Mouse (Mus musculus) kidney, adult 2 months (tissue): ENCODE results near the gene Mtmr6. TPM values are rescaled to one million over a fixed set of nuclear protein-coding genes. Genes with fewer than 3 reads are reported as not detected.

Experiments
- DNase-seq: peaks from one replicate; pipeline ENCODE4 v3.0.0; 2021
- H3K27ac ChIP-seq: fragments of 200-500 bp; 2 replicates; pipeline ENCODE4 v1.5.1; 2012; ENCODE audit warnings: low read depth, low read length, control low read depth, inconsistent platforms; ENCODE audit not compliant: insufficient read depth
- H3K27me3 ChIP-seq: fragments of 200-500 bp; replicated peaks from 2 replicates; pipeline ENCODE4 v1.6.1; 2012; ENCODE audit warnings: mild to moderate bottlenecking, moderate library complexity, low read length, inconsistent platforms; ENCODE audit not compliant: control insufficient read depth, insufficient read depth
- H3K36me3 ChIP-seq: fragments of 200-500 bp; 2 replicates; pipeline ENCODE4 v1.6.1; 2012; ENCODE audit warnings: mild to moderate bottlenecking, moderate library complexity, low read length, inconsistent platforms; ENCODE audit not compliant: control insufficient read depth, insufficient read depth
- H3K4me1 ChIP-seq: fragments of 200-500 bp; 2 replicates; pipeline ENCODE4 v1.6.1; 2011; ENCODE audit warnings: low read length; ENCODE audit not compliant: control insufficient read depth, insufficient read depth
- H3K4me3 ChIP-seq: fragments of 200-500 bp; 2 replicates; pipeline ENCODE4 v1.5.1; 2011; ENCODE audit warnings: mild to moderate bottlenecking, low read depth, low read length, control low read depth; ENCODE audit not compliant: insufficient read depth
- CTCF ChIP-seq: fragments of 200-500 bp; conservative IDR thresholded peaks from 2 replicates; pipeline ENCODE4 v1.5.1; 2011; ENCODE audit warnings: low read depth, mild to moderate bottlenecking, control low read depth, low read length, moderate library complexity, mixed read lengths; ENCODE audit not compliant: insufficient read depth, insufficient read length
- POLR2A ChIP-seq: fragments of 200-500 bp; IDR thresholded peaks from one replicate; pipeline ENCODE4 v1.6.1; 2011; ENCODE audit warnings: low read depth, low read length, control low read depth
- WGBS: fragments of 180-500 bp; shearing (Covaris S2); methylation state at CpG from one replicate; pipeline ENCODE4 v1.1.7; 2018; 5-methylcytosine and 5-hydroxymethylcytosine counted together
- polyA plus RNA-seq: library from polyadenylated mRNA; depleted of rRNA; stranded (reverse); fragments of >200 nt; gene quantifications from 2 replicates; pipeline ENCODE4 v1.2.3, GENCODE M21; 2012; rRNA removed

Mtmr6 gene
- polyA plus RNA-seq, result 20.6 and 23.3 TPM in 2 replicates

DNA sequence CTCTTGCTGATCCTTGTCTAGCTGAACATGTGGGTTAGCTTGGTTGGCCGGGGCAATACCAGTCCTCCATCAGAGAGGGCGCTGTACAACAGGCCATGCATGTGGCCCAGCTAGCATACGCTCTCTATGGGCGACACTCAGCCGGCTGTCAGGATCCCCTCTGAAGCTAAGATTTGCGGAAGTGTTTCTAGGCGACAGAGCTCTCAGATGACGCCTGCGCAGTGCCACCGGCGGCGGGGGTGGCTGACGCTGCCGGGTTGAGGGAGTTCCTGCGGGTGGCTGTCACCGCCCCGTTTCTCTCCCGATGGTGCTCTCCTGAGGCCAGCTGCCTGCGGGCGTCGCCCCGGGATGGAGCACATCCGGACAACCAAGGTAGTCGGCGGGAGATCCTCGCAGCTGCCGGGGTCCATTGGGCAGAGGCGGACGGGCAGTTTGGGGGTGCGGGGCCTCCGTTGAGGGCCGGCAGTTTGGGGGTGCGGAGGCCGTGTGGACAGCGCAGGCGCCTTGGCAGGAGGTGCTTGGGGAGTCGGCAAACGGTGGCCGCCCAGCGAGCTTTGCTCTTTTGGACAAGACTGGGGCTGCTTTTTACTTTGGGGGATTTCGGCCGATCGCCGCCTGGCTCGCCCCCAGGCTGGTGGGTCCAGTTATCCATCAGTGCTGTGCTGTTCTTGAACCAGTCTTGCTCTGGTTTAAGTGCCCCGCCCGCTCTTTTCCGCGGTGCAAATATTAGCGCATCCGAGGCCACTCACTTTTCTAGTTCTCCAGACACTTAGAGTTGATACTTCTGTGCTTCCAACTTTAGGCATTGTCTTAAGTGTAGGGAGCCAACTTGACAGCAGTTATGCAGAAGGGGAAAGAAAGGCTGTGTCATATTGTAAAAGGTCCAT, at the start of gene Mtmr6:
Gene Mtmr6, plus strand, starts transcription at position 239 of the 887 bp plus-strand sequence.
- Histone ChIP-seq H3K4me1 (no peaks in the 10 kb centered on the region; the same call in 1 of the 2 replicates), H3K27me3 (no peaks in the 10 kb centered on the region), H3K36me3 (no peaks in the 10 kb centered on the region), H3K4me3 (peak within 1 kb of the TSS; percentile 85), H3K27ac (peak within 1 kb of the TSS; percentile 58)
- under 1% methylated on average over 51 of the region's 51 CpGs for WGBS
- peak; percentile 98 for DNase-seq
- TF ChIP-seq CTCF, result peak; percentile 98
- TF ChIP-seq POLR2A, result peak; percentile 47

- TF ChIP-seq CTCF, result no peak
- no peak for TF ChIP-seq POLR2A
- Histone ChIP-seq H3K27ac (no peak overlapping the region), H3K27me3 (no peaks in the 10 kb centered on the region), H3K4me3 (no peak overlapping the region), H3K4me1 (no peaks in the 10 kb centered on the region), H3K36me3 (peaks cover 3% of the 10 kb centered on the region; the same call in 1 of the 2 replicates)
- WGBS, result 95% methylated on average over 1 of the region's 1 CpGs
- no peak for DNase-seq
Measured at GRCm38 (mm10) chr14:60216125-60216524, 48.9 kb upstream of the Mtmr6 start.

DNA sequence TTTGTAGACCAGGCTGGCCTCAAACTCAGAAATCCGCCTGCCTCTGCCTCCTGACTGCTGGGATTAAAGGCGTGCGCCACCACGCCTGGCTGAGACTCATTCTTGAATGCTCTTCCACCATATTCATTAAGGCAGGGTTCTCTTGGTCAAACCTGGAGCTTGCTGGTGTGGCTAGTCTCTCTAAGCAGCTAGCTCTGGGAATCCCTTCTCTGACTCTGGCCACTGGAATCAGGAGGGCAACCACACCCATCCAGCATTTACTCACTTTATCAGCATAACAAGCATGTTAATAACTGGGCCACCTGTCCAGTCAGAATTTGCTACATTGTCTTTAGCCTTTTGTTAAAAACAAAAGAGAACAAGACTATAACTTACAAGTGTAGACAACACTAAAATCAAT, 47.4 kb upstream of the Mtmr6 start:
- no peaks in the 10 kb centered on the region for H3K27me3 ChIP-seq
- H3K4me1 ChIP-seq, result no peaks in the 10 kb centered on the region
- TF ChIP-seq CTCF, result no peak
- no peak for TF ChIP-seq POLR2A
- no peak for DNase-seq
- H3K27ac ChIP-seq, result no peak overlapping the region
- 98% methylated on average over 4 of the region's 4 CpGs for WGBS
- peaks cover 4% of the 10 kb centered on the region; the same call in 1 of the 2 replicates for H3K36me3 ChIP-seq
- H3K4me3 ChIP-seq, result no peak overlapping the region

- TF ChIP-seq CTCF (no peak), POLR2A (no peak)
- Histone ChIP-seq H3K4me3 (no peak overlapping the region), H3K4me1 (no peaks in the 10 kb centered on the region), H3K27me3 (no peaks in the 10 kb centered on the region), H3K27ac (no peak overlapping the region), H3K36me3 (peaks cover 4% of the 10 kb centered on the region; the same call in 1 of the 2 replicates)
- WGBS, result 93% methylated on average over 10 of the region's 10 CpGs
- DNase-seq, result no peak
Measured at GRCm38 (mm10) chr14:60219886-60220285, 45.1 kb upstream of the Mtmr6 start.

- no peak overlapping the region for H3K27ac ChIP-seq
- WGBS, result 75% methylated on average over 3 of the region's 3 CpGs
- TF ChIP-seq CTCF (no peak), POLR2A (no peak)
- no peaks in the 10 kb centered on the region for H3K27me3 ChIP-seq
- H3K4me1 ChIP-seq, result no peaks in the 10 kb centered on the region
- H3K4me3 ChIP-seq, result no peak overlapping the region
- H3K36me3 ChIP-seq, result peaks cover 5% of the 10 kb centered on the region; the same call in 1 of the 2 replicates
- DNase-seq, result peak; percentile 13
Measured at GRCm38 (mm10) chr14:60238551-60238950, 26.5 kb upstream of the Mtmr6 start.

GRCm38 (mm10) chr14:60250366-60250765, 14.7 kb upstream of the Mtmr6 start:
- Histone ChIP-seq H3K27me3 (no peaks in the 10 kb centered on the region), H3K36me3 (no peaks in the 10 kb centered on the region), H3K27ac (no peak overlapping the region), H3K4me3 (peak overlapping the region; percentile 79; the same call in 1 of the 2 replicates), H3K4me1 (peaks cover 4% of the 10 kb centered on the region; the same call in 1 of the 2 replicates)
- DNase-seq, result no peak
- TF ChIP-seq CTCF (no peak), POLR2A (no peak)
- 7% methylated on average over 8 of the region's 8 CpGs for WGBS

DNA sequence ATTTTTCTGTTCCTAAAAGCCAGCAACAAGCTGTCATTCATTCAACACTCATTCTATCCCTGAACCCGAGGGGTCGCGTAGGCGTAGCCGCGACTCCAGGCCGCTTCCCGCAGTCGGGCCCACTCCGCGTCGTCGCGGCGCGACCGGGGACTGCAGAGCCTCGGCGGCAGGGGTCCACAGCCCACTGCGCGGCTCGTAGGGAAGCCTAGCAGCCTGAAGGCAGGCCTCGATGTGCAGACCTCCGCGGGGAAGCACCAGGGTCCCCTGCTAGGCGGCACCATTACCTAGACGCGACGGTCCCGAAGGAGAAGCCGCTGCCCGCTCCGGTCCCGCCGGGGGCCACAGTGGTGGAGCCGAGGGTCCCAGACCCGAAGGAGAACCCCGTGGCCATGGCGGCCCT, 14.1 kb upstream of the Mtmr6 start:
- DNase-seq, result no peak
- no peaks in the 10 kb centered on the region for H3K27me3 ChIP-seq
- TF ChIP-seq CTCF (no peak), POLR2A (no peak)
- under 1% methylated on average over 39 of the region's 39 CpGs for WGBS
- H3K4me1 ChIP-seq, result peaks cover 4% of the 10 kb centered on the region; the same call in 1 of the 2 replicates
- no peaks in the 10 kb centered on the region for H3K36me3 ChIP-seq
- peak overlapping the region; percentile 79 for H3K4me3 ChIP-seq
- peak overlapping the region; percentile 48 for H3K27ac ChIP-seq
